Mouse (Mus musculus) kidney, postnatal 0 days (tissue): ENCODE data around the gene Vwa5b1. TPM values are rescaled to one million over a fixed set of nuclear protein-coding genes. Genes with fewer than 3 reads are reported as not detected.

ENCODE experiments used
- ATAC-seq: fragments of 200-750 bp; cut with Nextera tagmentation; replicated peaks from 2 replicates; pipeline ENCODE4 v1.8.0; 2017; ENCODE audit warnings: low read depth, moderate number of reproducible peaks, moderate TSS enrichment, moderate library complexity; ENCODE audit not compliant: low FRiP score
- DNase-seq: peaks from one replicate; pipeline ENCODE4 v3.0.0-alpha.2; 2016; ENCODE audit warnings: low spot score
- H3K27ac ChIP-seq: fragments of 300-500 bp; sonication (generic); 2 replicates; pipeline ENCODE4 v1.5.1; 2014; ENCODE audit warnings: mild to moderate bottlenecking
- H3K27me3 ChIP-seq: fragments of 300-500 bp; sonication (generic); 2 replicates; pipeline ENCODE4 v1.6.1; 2014; ENCODE audit warnings: low read length, mixed read lengths; ENCODE audit not compliant: insufficient read depth
- H3K36me3 ChIP-seq: fragments of 300-500 bp; sonication (generic); 2 replicates; pipeline ENCODE4 v1.6.1; 2014; ENCODE audit warnings: low read length, mixed read lengths; ENCODE audit not compliant: insufficient read depth
- H3K4me1 ChIP-seq: fragments of 300-500 bp; sonication (generic); replicated peaks from 2 replicates; pipeline ENCODE4 v1.6.1; 2014; ENCODE audit warnings: antibody characterized with exemption, low read length, mixed read lengths; ENCODE audit not compliant: insufficient read depth
- H3K4me2 ChIP-seq: fragments of 300-500 bp; sonication (generic); 2 replicates; pipeline ENCODE4 v1.6.1; 2014; ENCODE audit warnings: mild to moderate bottlenecking, low read length, moderate library complexity, mixed read lengths
- H3K4me3 ChIP-seq: fragments of 300-500 bp; sonication (generic); replicated peaks from 2 replicates; pipeline ENCODE4 v1.5.1; 2014; ENCODE audit warnings: low read depth, low read length
- H3K9ac ChIP-seq: fragments of 300-500 bp; sonication (generic); 2 replicates; pipeline ENCODE4 v1.6.1; 2014; ENCODE audit warnings: low read depth, low read length
- H3K9me3 ChIP-seq: fragments of 300-500 bp; sonication (generic); replicated peaks from 2 replicates; pipeline ENCODE4 v1.6.1; 2016; ENCODE audit warnings: low read length, inconsistent platforms, mixed read lengths
- CTCF ChIP-seq: IDR thresholded peaks from 2 replicates; pipeline ENCODE4 v1.5.1; 2016; ENCODE audit warnings: antibody characterized with exemption, low read depth, mild to moderate bottlenecking, moderate library complexity
- WGBS: fragments of 180-500 bp; shearing (Covaris S2); extraction: QIAGEN DNeasy Blood & Tissue Kit; methylation state at CpG from one replicate; pipeline ENCODE4 v1.1.7; 2014; 5-methylcytosine and 5-hydroxymethylcytosine counted together
- polyA plus RNA-seq: library from polyadenylated mRNA; unstranded; fragments of >200 nt; fragmentation: Nextera tagmentation; extraction: Ambion mirVana; gene quantifications from 2 replicates; pipeline ENCODE4 v1.2.1, GENCODE M21; 2015

The Vwa5b1 gene
- polyA plus RNA-seq, 1 experiment from 2014 or later = 0.11 TPM

DNA sequence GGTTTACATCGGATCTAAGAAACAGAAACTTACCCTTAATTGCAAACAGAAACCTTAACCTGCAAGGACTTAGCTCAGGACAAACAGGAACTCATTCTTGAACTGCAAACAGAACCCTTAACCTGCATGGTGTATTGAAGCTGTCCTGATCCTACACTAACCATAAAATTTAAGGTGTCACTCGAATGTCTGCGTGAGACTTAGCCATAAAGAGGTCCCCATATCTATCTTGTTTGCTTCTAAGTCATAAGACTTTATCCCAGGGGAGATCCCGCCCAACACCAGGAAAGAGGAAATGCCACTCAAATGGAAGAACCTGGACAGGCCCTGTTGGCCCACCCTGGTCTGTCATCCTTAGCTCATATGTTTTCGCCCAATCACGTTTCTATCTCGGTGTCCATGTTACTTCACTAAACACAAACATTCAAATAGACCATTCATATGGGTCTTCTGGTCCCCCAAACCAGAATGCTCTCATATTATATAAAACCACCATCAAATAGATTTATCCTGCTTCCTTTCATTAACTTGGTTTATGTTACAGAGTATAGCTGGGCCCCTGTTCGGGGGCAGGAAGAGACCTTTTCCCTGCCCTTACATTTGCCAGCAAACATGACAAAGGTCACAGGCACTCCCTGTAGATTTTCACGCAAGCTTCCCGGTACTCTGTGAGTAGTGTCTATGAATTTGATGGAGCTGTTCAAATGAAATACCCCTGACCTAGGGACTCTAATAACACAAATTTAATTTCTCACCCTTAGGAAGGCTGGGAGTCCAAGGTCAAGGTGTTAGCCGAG lies 34.6 kb upstream of the Vwa5b1 start:
- DNase-seq (no peak), ATAC-seq (no peak)
- H3K4me1 ChIP-seq = no peaks in the 10 kb centered on the region
- no peaks in the 10 kb centered on the region for H3K36me3 ChIP-seq
- WGBS = 50% methylated on average over 11 of the region's 11 CpGs
- no peak overlapping the region for H3K27ac ChIP-seq
- no peak overlapping the region for H3K4me2 ChIP-seq
- no peak for TF ChIP-seq CTCF
- no peak overlapping the region for H3K4me3 ChIP-seq
- no peaks in the 10 kb centered on the region for H3K9me3 ChIP-seq
- H3K27me3 ChIP-seq = no peaks in the 10 kb centered on the region
- no peak overlapping the region for H3K9ac ChIP-seq

DNA sequence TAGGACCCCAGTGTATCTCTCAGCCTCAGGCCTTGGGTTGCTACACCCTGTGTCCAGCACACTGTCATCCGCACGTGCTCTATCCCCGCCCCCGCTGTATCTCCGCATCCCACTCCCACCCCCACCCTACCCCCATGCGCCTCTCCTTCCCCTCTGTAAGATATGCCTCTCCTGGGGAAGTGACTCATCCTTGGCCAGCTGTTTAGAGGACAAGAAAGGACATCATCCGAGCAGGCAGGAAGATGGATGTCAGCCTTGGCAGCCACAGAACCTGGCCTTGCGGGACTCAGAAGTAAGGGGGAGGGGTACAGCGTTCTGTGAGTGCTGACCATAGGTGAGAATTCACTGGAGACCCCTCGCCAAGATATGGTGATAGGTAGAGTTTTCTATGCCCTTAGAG lies 30.8 kb upstream of the Vwa5b1 start:
- no peak for DNase-seq
- no peak overlapping the region for H3K4me2 ChIP-seq
- 56% methylated on average over 10 of the region's 10 CpGs for WGBS
- no peak; the same call in 1 of the 2 replicates for ATAC-seq
- no peak overlapping the region for H3K4me3 ChIP-seq
- no peaks in the 10 kb centered on the region for H3K4me1 ChIP-seq
- TF ChIP-seq CTCF = no peak
- no peak overlapping the region for H3K27ac ChIP-seq
- no peaks in the 10 kb centered on the region for H3K9me3 ChIP-seq
- no peaks in the 10 kb centered on the region for H3K36me3 ChIP-seq
- no peak overlapping the region for H3K9ac ChIP-seq
- H3K27me3 ChIP-seq = no peaks in the 10 kb centered on the region

DNA sequence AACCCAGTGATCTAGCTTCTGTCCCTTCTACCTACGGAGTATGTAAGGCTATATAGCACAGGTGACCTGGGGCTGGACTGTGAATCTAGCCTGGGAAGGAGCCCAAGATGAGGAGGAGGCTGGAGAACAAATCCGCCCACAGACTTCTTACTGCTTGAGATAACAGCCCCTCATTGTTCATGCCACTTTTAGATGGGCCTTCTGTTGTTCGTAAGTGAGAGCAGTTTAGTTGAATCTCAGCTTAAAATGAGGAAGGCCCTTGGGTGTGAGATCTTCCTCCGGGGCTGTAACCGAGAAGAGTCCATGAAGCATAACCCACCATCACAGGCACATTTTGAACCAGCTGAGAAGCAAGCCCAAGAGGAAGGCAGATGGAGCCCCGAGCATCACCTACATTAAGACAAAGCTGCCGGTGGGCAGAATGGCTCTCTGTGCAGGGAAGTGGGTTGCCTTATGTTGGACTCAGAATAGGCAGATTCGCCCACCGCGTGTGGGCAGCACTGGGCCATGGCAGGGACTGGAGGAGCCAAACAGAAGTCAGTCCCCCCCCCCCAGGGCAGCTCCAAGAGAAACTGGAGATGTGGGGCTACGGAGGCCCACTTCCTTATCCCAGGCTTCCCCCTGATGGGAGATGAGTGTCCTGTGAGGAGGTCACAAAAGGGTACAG lies 24.4 kb upstream of the Vwa5b1 start:
- Histone ChIP-seq H3K4me1 (no peaks in the 10 kb centered on the region), H3K9me3 (no peaks in the 10 kb centered on the region), H3K36me3 (no peaks in the 10 kb centered on the region), H3K27me3 (no peaks in the 10 kb centered on the region), H3K9ac (no peak overlapping the region), H3K4me2 (no peak overlapping the region), H3K4me3 (no peak overlapping the region), H3K27ac (no peak overlapping the region)
- no peak for TF ChIP-seq CTCF
- DNase-seq = no peak
- ATAC-seq = no peak
- 77% methylated on average over 11 of the region's 11 CpGs for WGBS

DNA sequence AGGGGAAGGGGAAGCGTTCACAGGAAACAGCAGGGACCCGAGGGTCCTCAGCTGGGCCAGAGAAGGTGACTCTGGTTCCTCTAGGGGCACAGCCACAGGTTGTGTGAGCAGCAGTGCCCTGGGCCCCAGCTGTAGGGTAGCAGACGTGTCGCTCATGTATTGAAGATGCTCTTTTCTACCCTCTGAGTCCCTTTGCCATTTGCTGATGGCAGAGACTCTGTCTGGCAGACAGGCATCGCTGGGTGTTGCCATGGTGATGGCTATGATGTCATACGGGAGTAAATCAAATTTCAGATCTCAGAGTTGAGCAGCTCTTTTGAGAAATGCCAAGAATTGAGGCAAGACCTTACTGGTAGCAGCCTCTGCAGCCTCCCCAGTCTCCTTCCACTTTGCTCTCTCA lies 17.4 kb upstream of the Vwa5b1 start:
- Histone ChIP-seq H3K9me3 (no peaks in the 10 kb centered on the region), H3K27ac (no peak overlapping the region), H3K27me3 (no peaks in the 10 kb centered on the region), H3K9ac (no peak overlapping the region), H3K4me2 (no peak overlapping the region), H3K36me3 (no peaks in the 10 kb centered on the region), H3K4me1 (no peaks in the 10 kb centered on the region), H3K4me3 (no peak overlapping the region)
- DNase-seq = no peak
- no peak for ATAC-seq
- TF ChIP-seq CTCF = no peak
- 45% methylated on average over 6 of the region's 6 CpGs for WGBS

DNA sequence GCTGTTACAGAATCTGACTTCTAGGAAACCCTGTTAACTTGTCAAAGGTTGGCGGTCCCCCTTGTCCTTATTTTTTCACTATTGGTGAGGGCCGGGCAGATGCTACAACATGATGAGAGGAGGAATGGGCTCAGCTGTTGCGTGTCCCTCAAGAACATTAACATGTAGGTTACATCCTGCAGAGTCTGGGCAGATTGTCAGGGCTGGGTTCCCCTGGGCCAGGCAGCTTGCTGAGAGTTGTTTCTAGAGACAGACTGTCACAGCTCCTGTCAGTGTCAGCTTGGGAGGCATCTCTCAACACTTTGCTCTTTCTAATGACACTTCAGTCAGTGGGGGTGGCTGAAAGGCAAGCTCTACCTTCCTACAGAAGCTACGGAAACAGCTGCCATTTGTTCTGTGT lies 16.2 kb upstream of the Vwa5b1 start:
- no peak for DNase-seq
- 91% methylated on average over 4 of the region's 4 CpGs for WGBS
- Histone ChIP-seq H3K27ac (no peak overlapping the region), H3K4me3 (no peak overlapping the region), H3K4me1 (no peaks in the 10 kb centered on the region), H3K9ac (no peak overlapping the region), H3K9me3 (no peaks in the 10 kb centered on the region), H3K36me3 (no peaks in the 10 kb centered on the region), H3K27me3 (no peaks in the 10 kb centered on the region), H3K4me2 (no peak overlapping the region)
- no peak for ATAC-seq
- no peak for TF ChIP-seq CTCF

DNA sequence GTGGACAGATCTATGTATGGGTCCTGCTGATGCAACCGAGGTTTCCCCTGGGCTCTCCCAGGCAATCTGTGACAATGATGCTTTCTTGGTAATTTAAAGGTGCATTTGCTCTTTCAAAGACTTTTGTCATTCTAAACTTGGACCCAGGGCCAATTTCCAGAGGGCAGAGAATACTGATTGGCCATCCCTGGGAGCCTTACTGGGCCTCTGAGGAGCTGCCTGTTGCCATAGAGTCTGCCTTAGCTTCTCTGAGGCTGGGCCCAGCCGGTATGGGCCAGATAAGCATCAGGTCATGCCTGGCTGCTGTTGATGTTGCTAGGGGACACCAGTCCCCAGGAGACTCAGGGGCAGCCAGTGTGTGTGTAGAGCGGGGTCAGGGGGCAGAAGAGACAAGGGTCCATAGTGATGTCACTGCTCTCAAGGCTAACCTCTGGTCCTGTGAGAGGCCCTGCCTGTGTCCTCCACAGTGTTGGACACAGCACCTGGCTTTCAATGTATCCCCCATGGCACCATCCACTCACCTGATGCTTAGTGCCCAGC lies 12.5 kb upstream of the Vwa5b1 start:
- no peak for DNase-seq
- 0 out of 2 replicates have a peak overlapping the region, but pooled peaks have one; percentile 31 for H3K27ac ChIP-seq
- no peak overlapping the region for H3K9ac ChIP-seq
- no peaks in the 10 kb centered on the region for H3K36me3 ChIP-seq
- no peaks in the 10 kb centered on the region for H3K9me3 ChIP-seq
- H3K4me1 ChIP-seq = no peaks in the 10 kb centered on the region
- no peak for TF ChIP-seq CTCF
- no peak overlapping the region for H3K4me2 ChIP-seq
- ATAC-seq = peak; percentile 71; the same call in 1 of the 2 replicates
- 51% methylated on average over 3 of the region's 3 CpGs for WGBS
- H3K27me3 ChIP-seq = no peaks in the 10 kb centered on the region
- H3K4me3 ChIP-seq = no peak overlapping the region
